Mouse (Mus musculus) CH12.LX (cell line): ENCODE measurements around the gene Klhdc9. TPM values are rescaled to one million over a fixed set of nuclear protein-coding genes. Genes with fewer than 3 reads are reported as not detected.

Source experiments
- DNase-seq: peaks from one replicate; pipeline ENCODE4 v3.0.0-alpha.2; 2013; ENCODE audit errors: extremely low read depth
- H3K27ac ChIP-seq: 2 replicates; pipeline ENCODE4 v1.5.1; 2012; ENCODE audit warnings: low read depth, mild to moderate bottlenecking, control low read depth, moderate library complexity; ENCODE audit not compliant: insufficient read depth
- H3K27me3 ChIP-seq: replicated peaks from 2 replicates; pipeline ENCODE3; 2012; ENCODE audit warnings: inconsistent platforms
- H3K36me3 ChIP-seq, 2 experiments: replicated peaks in 1 of 2; 2 replicates each; pipeline versions ENCODE3 to v1.6.1; 2012; ENCODE audit warnings: inconsistent platforms in 1 of 2, low read length in 1 of 2, mild to moderate bottlenecking in 1 of 2, mixed read lengths in 1 of 2, moderate library complexity in 1 of 2; ENCODE audit not compliant: control insufficient read depth in 1 of 2, insufficient read depth in 1 of 2
- H3K4me1 ChIP-seq, 2 experiments: 2 replicates each; pipeline ENCODE4 v1.6.1; 2012; ENCODE audit warnings: inconsistent platforms in 1 of 2, moderate library complexity in 1 of 2; ENCODE audit not compliant: insufficient read depth in 2 of 2, control insufficient read depth in 1 of 2
- H3K4me2 ChIP-seq: 2 replicates; pipeline ENCODE4 v1.6.1; 2012; ENCODE audit warnings: low read depth, mild to moderate bottlenecking, control low read depth; ENCODE audit not compliant: poor library complexity, insufficient read depth, severe bottlenecking
- H3K4me3 ChIP-seq, 3 experiments: fragments of 150-350 bp in 1 of 3; sonication (generic) in 1 of 3; replicated peaks in 1 of 3; 2 replicates each; pipeline versions ENCODE3 to v1.5.1; 2011 to 2012; ENCODE audit warnings: low read depth in 2 of 3, low read length in 2 of 3, mild to moderate bottlenecking in 2 of 3, moderate library complexity in 2 of 3, control low read depth in 1 of 3, improper control_type of control experiment in 1 of 3, inconsistent platforms in 1 of 3, mixed read lengths in 1 of 3; ENCODE audit not compliant: poor library complexity in 1 of 3
- H3K79me2 ChIP-seq: replicated peaks from 2 replicates; pipeline ENCODE4 v1.6.1; 2012; ENCODE audit warnings: mild to moderate bottlenecking, moderate library complexity; ENCODE audit not compliant: control insufficient read depth, poor library complexity, insufficient read depth, severe bottlenecking; ENCODE audit errors: extremely low read depth
- H3K9ac ChIP-seq: 2 replicates; pipeline ENCODE4 v1.6.1; 2012; ENCODE audit warnings: low read depth, mild to moderate bottlenecking, control low read depth, moderate library complexity; ENCODE audit not compliant: insufficient read depth
- H3K9me3 ChIP-seq: replicated peaks from 2 replicates; pipeline ENCODE3; 2012; ENCODE audit warnings: low read length, inconsistent platforms, mixed read lengths
- BHLHE40 ChIP-seq: IDR thresholded peaks from 2 replicates; pipeline ENCODE4 v1.6.1; 2011; ENCODE audit warnings: mild to moderate bottlenecking, low read depth, low read length, improper control_type of control experiment
- CHD2 ChIP-seq: IDR thresholded peaks from 2 replicates; pipeline ENCODE4 v1.6.1; 2011; ENCODE audit warnings: low read length, improper control_type of control experiment
- CTCF ChIP-seq, 2 experiments: IDR thresholded peaks in 1 of 2; conservative IDR thresholded peaks in 1 of 2; 2 replicates each; pipeline ENCODE4 v1.5.1; 2011 to 2012; ENCODE audit warnings: low read depth in 2 of 2, low read length in 2 of 2, improper control_type of control experiment in 1 of 2, inconsistent platforms in 1 of 2, mild to moderate bottlenecking in 1 of 2, moderate library complexity in 1 of 2
- E2F4 ChIP-seq: IDR thresholded peaks from 2 replicates; pipeline ENCODE4 v1.6.1; 2011; ENCODE audit warnings: low read depth, low read length, improper control_type of control experiment; ENCODE audit not compliant: insufficient replicate concordance
- EP300 ChIP-seq: IDR thresholded peaks from 2 replicates; pipeline ENCODE4 v1.6.1; 2011; ENCODE audit warnings: low read length, improper control_type of control experiment
- GABPA ChIP-seq: IDR thresholded peaks from 2 replicates; pipeline ENCODE4 v1.6.1; 2012; ENCODE audit warnings: low read depth, low read length, improper control_type of control experiment, inconsistent platforms; ENCODE audit not compliant: insufficient replicate concordance
- JUND ChIP-seq: conservative IDR thresholded peaks from 2 replicates; pipeline ENCODE4 v1.6.1; 2011; ENCODE audit warnings: low read depth, low read length, improper control_type of control experiment
- MAX ChIP-seq: IDR thresholded peaks from 2 replicates; pipeline ENCODE4 v1.6.1; 2011; ENCODE audit warnings: low read length, improper control_type of control experiment
- NELFE ChIP-seq: IDR thresholded peaks from 2 replicates; pipeline ENCODE4 v1.6.1; 2011; ENCODE audit warnings: low read depth, low read length, improper control_type of control experiment
- NRF1 ChIP-seq: IDR thresholded peaks from 2 replicates; pipeline ENCODE4 v1.6.1; 2014; ENCODE audit warnings: low read depth, mild to moderate bottlenecking, inconsistent platforms, low read length, improper control_type of control experiment, moderate library complexity
- PAX5 ChIP-seq: IDR thresholded peaks from 2 replicates; pipeline ENCODE4 v1.6.1; 2012; ENCODE audit warnings: low read length, inconsistent platforms, mixed read lengths
- POLR2AphosphoS2 ChIP-seq: IDR thresholded peaks from 2 replicates; pipeline ENCODE4 v1.6.1; 2011; ENCODE audit warnings: low read depth, low read length, improper control_type of control experiment
- RAD21 ChIP-seq: IDR thresholded peaks from 2 replicates; pipeline ENCODE4 v1.6.1; 2011; ENCODE audit warnings: low read depth, mild to moderate bottlenecking, low read length, improper control_type of control experiment, moderate library complexity
- SIN3A ChIP-seq: IDR thresholded peaks from 2 replicates; pipeline ENCODE4 v1.6.1; 2012; ENCODE audit warnings: low read length, improper control_type of control experiment, inconsistent platforms
- SMC3 ChIP-seq: IDR thresholded peaks from 2 replicates; pipeline ENCODE4 v1.6.1; 2011; ENCODE audit warnings: low read depth, low read length, improper control_type of control experiment
- TBP ChIP-seq: conservative IDR thresholded peaks from 2 replicates; pipeline ENCODE4 v1.6.1; 2011; ENCODE audit warnings: low read depth, low read length, improper control_type of control experiment
- UBTF ChIP-seq: IDR thresholded peaks from 2 replicates; pipeline ENCODE4 v1.6.1; 2012; ENCODE audit warnings: low read depth, mild to moderate bottlenecking, inconsistent platforms, low read length, improper control_type of control experiment, moderate library complexity
- ZMIZ1 ChIP-seq: IDR thresholded peaks from 2 replicates; pipeline ENCODE4 v1.6.1; 2012; ENCODE audit warnings: low read depth, mild to moderate bottlenecking, inconsistent platforms, low read length, improper control_type of control experiment
- dilution Hi-C: fragments of 300-500 bp; cut with MboI; formaldehyde crosslinking; loops from 2 replicates; pipeline ENCODE4 v1.14.3; 2020; ENCODE audit warnings: low sequenced_read_pairs; ENCODE audit not compliant: extremely low pct_unique_long_range_greater_than_20kb, extremely low pct_ligation_motif_present
- in situ Hi-C: fragments of 300-500 bp; cut with MboI; formaldehyde crosslinking; loops from 3 replicates; pipeline ENCODE4 v1.14.3; 2019; ENCODE audit warnings: low sequenced_read_pairs, low pct_ligation_motif_present, low pct_unique_long_range_greater_than_20kb, mixed read lengths
- polyA plus RNA-seq: library from polyadenylated mRNA; unstranded; fragments of >175 nt; gene quantifications from 2 replicates; pipeline ENCODE4 v1.2.1, GENCODE M21; 2012; ENCODE audit warnings: low read depth; ENCODE audit not compliant: insufficient read length
- total RNA-seq, 2 experiments: library from RNA; depleted of rRNA; stranded (reverse); fragments of 300-350 nt in 1 of 2; fragments of >200 nt in 1 of 2; gene quantifications; 2 replicates each; pipeline ENCODE4 v1.2.3; 2012 to 2014

Gene Klhdc9
- total and polyA plus RNA-seq, 3 experiments: 0.08 TPM; not detected in 2

DNA sequence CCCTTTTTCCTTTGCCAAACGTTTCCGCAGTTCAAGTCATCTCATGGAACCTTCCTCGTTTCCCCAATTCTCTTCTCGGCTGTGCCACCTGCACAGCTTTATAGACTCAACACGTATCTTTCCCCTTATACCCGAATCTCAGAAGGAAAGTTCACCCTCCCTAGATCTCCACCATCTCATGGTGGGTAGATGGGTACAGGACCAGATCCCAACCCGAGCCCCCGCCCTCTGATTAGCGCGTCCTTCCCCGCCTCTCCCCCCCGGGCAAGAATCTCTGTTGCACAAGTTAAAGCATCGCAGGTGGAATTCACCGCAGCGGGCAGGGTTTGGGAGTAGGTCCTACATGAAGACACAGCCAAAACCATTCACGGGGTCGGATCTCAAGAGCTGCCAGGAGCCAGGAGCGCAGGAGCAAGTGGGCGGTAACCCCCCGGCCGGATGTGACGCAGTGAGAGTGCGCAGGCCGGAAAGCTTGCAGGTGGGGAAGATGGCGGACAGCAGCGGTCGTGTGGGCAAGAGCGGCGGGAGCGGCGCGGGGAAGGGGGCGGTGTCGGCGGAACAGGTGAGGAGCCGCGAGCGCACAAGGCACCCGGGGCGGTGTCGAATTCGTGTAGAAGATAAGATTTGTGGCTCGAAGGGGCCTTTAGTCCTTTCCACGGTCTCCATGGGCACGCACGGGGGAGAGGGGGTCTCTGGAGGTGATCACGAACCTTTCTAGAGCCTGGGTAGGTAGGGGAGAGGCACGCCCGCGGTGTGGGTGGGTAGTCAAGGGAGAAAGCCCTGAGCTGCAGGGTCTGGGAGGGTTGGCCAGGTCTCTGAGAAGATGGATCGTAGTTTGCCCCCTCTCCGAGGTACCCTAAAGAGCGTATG is 15.1 kb downstream of the Klhdc9 start, which contains the start of the genes Nit1 and Pfdn2 (continued):
- no peak; the same call in 1 of the 2 replicates for TF ChIP-seq GABPA
- peak; percentile 87; the same call in 1 of the 2 replicates for TF ChIP-seq SIN3A
- no peak for TF ChIP-seq SMC3
- TF ChIP-seq TBP: 0 out of 2 replicates have a peak, but pooled peaks have one; percentile 57
- no peak for TF ChIP-seq JUND
- peak; percentile 82 for TF ChIP-seq NRF1
- TF ChIP-seq UBTF: no peak
- TF ChIP-seq POLR2AphosphoS2: peak; percentile 77; the same call in 1 of the 2 replicates
- TF ChIP-seq RAD21: no peak
- peak; percentile 91 for TF ChIP-seq NELFE
- TF ChIP-seq EP300: no peak

DNA sequence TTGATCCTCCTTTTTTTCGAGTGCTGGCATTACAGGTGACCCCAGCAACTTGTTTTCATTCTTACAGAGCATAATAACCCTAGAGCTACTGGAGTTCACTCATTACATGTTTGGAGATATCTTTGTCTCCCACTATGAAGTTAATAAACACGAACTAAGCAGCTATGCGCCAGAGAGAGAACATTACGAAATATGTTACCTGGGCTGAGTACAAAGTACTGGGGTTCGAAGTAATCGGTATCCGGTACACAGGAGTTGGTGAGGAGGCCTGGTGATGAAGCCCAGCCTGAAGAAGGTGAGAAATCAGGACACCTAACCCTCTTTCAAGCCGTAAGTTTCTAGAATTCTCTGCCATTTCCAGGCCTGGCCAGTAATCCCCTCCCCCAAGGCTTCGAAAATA is 15.9 kb downstream of the Klhdc9 start:
- Histone ChIP-seq H3K27ac (no peak overlapping the region), H3K4me3 (peak overlapping the region; percentile 95 to 99 (median 99)), H3K27me3 (no peaks in the 10 kb centered on the region), H3K4me2 (peak overlapping the region; percentile 55), H3K79me2 (peaks cover 39% of the 10 kb centered on the region), H3K9me3 (peaks cover 5% of the 10 kb centered on the region), H3K4me1 (peaks cover 4 to 39% of the 10 kb centered on the region in 2 experiments), H3K36me3 (peaks cover 29 to 63% of the 10 kb centered on the region in 2 experiments), H3K9ac (peak overlapping the region; percentile 81)
- TF ChIP-seq PAX5 (no peak), CHD2 (0 out of 2 replicates have a peak, but pooled peaks have one; percentile 26), SIN3A (no peak), MAX (no peak)
- dilution Hi-C loops (no loop called here), in situ Hi-C loops (no loop called here)
- DNase-seq: no peak

DNA sequence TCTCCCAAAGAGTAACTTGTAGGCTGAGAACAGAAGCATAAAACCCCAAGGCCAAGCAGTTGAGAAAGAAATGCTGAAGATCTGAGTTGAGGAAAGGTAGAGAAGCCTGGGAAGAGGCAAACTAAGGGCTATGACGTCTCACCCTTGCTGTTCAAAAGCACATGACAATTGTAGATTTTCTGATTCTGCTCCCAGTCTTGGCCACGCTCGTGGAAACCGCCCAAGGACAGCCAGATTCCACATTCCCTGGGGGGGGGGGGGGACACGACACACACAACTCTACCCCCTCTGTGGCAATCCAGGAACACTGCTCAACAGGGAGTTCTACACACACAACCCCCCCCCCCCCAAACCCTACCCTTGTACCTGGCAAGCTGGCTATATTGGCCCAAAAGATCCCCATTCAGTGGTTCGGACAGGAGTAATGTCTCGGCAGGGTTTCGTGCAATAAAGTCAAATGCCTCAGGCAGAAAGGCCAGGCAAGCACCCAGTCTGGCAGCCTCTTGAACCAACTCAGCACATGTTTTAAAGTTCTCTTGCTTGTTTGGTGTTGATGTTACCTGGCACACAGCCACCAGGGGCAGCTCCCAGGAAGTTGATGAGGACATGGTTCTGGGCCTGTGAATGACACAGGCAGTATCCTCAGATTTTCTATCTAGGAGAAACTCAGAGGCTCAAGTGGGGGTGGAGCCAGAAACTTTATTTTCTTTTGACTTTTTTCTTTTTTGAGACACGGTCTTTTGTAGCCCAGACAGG is 16.5 kb downstream of the Klhdc9 start:
- Histone ChIP-seq H3K79me2 (peaks cover 33% of the 10 kb centered on the region), H3K9me3 (peaks cover 5% of the 10 kb centered on the region), H3K4me3 (peak overlapping the region in 2 of 3 experiments; percentile 99), H3K27ac (no peak overlapping the region), H3K36me3 (peaks cover 31 to 67% of the 10 kb centered on the region in 2 experiments), H3K4me2 (peak overlapping the region; percentile 55), H3K27me3 (no peaks in the 10 kb centered on the region), H3K4me1 (peaks cover 4 to 37% of the 10 kb centered on the region in 2 experiments)
- in situ Hi-C loops: no loop called here
- DNase-seq: peak; percentile 35
- TF ChIP-seq ZMIZ1: 0 out of 2 replicates have a peak, but pooled peaks have one; percentile 9
- TF ChIP-seq CTCF (conservative IDR thresholded peaks at IDR 0.05 in 1 of 2, IDR thresholded peaks at IDR 0.05 in 1 of 2; ENCODE audit: low read depth in 2 of 2, low read length in 2 of 2): no peak
- no peak for TF ChIP-seq BHLHE40
- TF ChIP-seq UBTF: no peak
- no peak for TF ChIP-seq E2F4
- TF ChIP-seq NELFE: no peak
- TF ChIP-seq, all 38 proteins: peak for 1
- dilution Hi-C loops: no loop called here
- peak overlapping the region; percentile 81 for H3K9ac ChIP-seq
